9 mouse cellular contexts compared by ENCODE assay signal in the genomic region with DNA sequence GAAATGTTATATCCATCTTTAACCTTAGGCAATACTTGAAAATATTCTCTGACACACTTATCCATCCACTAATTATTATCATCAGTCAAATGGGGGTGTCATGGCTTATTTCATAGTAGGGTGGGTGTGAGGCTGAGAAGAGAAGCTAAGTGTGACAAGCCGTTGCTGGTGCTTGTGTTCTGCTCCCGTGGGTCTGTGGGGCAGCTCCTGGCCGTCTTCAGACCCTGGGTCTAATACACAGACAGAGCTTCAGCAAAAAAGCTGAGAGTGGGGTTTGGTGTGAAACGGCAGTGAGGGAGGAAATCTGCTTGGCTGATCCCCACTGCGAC. TPM values are rescaled to one million over a fixed set of nuclear protein-coding genes. Genes with fewer than 3 reads are reported as not detected.
DNase-seq lines count a peak whose midpoint lies in the region; ATAC-seq and TF ChIP-seq lines count a peak whose summit lies in the region.
"Had no signal": no experiment of that assay in that cellular context is flagged by ENCODE, and none has a peak within 500 bp of the region (broad histone marks: within the 10 kb centered on the region; RNA-seq: fewer than 3 reads in every experiment).

No protein-coding gene starts in this region.

- no peak for TF ChIP-seq POLR2A in kidney, adult 2 months (IDR thresholded peaks at IDR 0.05; ENCODE audit: low read depth, low read length)

- ATAC-seq in heart, postnatal 0 days (ENCODE audit: insufficient read depth, low read depth): no peak
- ATAC-seq in embryonic facial prominence, embryonic 12.5 days (ENCODE audit: insufficient number of reproducible peaks, insufficient read depth, low FRiP score, low TSS enrichment): no peak
- ATAC-seq in hindbrain, embryonic 15.5 days (ENCODE audit: low FRiP score, low read depth): peak; percentile 24; the same call in 1 of the 2 replicates
- peak; percentile 47 for ATAC-seq in midbrain, embryonic 13.5 days

- peak overlapping the region; percentile 72 for H3K4me2 ChIP-seq in heart, postnatal 0 days (ENCODE audit: low read depth, low read length)
- H3K4me2 ChIP-seq in embryonic facial prominence, embryonic 12.5 days (replicated peaks): peak overlapping the region; percentile 56
- H3K4me2 ChIP-seq in hindbrain, embryonic 15.5 days: peak overlapping the region; percentile 69
- peak overlapping the region; percentile 62 for H3K4me2 ChIP-seq in midbrain, embryonic 13.5 days (replicated peaks)

- TF ChIP-seq EP300 in heart, postnatal 0 days (IDR thresholded peaks at IDR 0.05; ENCODE audit: low read depth): no peak

- H3K27me3 ChIP-seq in heart, postnatal 0 days (ENCODE audit: control insufficient read depth, insufficient read depth, low read length): no peaks in the 10 kb centered on the region
- H3K27me3 ChIP-seq in embryonic facial prominence, embryonic 12.5 days: no peaks in the 10 kb centered on the region
- H3K27me3 ChIP-seq in hindbrain, embryonic 15.5 days: no peaks in the 10 kb centered on the region
- no peaks in the 10 kb centered on the region for H3K27me3 ChIP-seq in midbrain, embryonic 13.5 days
- no peaks in the 10 kb centered on the region for H3K27me3 ChIP-seq in kidney, adult 2 months (replicated peaks; ENCODE audit: control insufficient read depth, insufficient read depth, low read length)

- peak overlapping the region; percentile 50 for H3K9ac ChIP-seq in heart, postnatal 0 days (replicated peaks; ENCODE audit: low read depth, low read length)
- H3K9ac ChIP-seq in embryonic facial prominence, embryonic 12.5 days: no peak overlapping the region
- H3K9ac ChIP-seq in hindbrain, embryonic 15.5 days: peak overlapping the region; percentile 40
- H3K9ac ChIP-seq in midbrain, embryonic 13.5 days (replicated peaks): peak overlapping the region; percentile 65

- peak overlapping the region; percentile 44 for H3K4me3 ChIP-seq in heart, postnatal 0 days (ENCODE audit: low read depth, low read length)
- no peak overlapping the region; the same call in 1 of the 2 replicates for H3K4me3 ChIP-seq in embryonic facial prominence, embryonic 12.5 days
- peak overlapping the region; percentile 38 for H3K4me3 ChIP-seq in hindbrain, embryonic 15.5 days
- H3K4me3 ChIP-seq in midbrain, embryonic 13.5 days (replicated peaks): peak overlapping the region; percentile 40
- no peak overlapping the region for H3K4me3 ChIP-seq in kidney, adult 2 months (ENCODE audit: insufficient read depth, low read depth, low read length)

- peaks cover 28% of the 10 kb centered on the region for H3K4me1 ChIP-seq in heart, postnatal 0 days (ENCODE audit: control insufficient read depth, insufficient read depth)
- H3K4me1 ChIP-seq in embryonic facial prominence, embryonic 12.5 days: peaks cover 20% of the 10 kb centered on the region
- H3K4me1 ChIP-seq in hindbrain, embryonic 15.5 days (replicated peaks): peaks cover 25% of the 10 kb centered on the region
- H3K4me1 ChIP-seq in midbrain, embryonic 13.5 days (replicated peaks): peaks cover 27% of the 10 kb centered on the region
- H3K4me1 ChIP-seq in kidney, adult 2 months (ENCODE audit: control insufficient read depth, insufficient read depth, low read length): peaks cover 52% of the 10 kb centered on the region

- H3K9me3 ChIP-seq in heart, postnatal 0 days (replicated peaks; ENCODE audit: control insufficient read depth, low read length): no peaks in the 10 kb centered on the region
- H3K9me3 ChIP-seq in embryonic facial prominence, embryonic 12.5 days: no peaks in the 10 kb centered on the region
- H3K9me3 ChIP-seq in hindbrain, embryonic 15.5 days: no peaks in the 10 kb centered on the region
- H3K9me3 ChIP-seq in midbrain, embryonic 13.5 days: no peaks in the 10 kb centered on the region

- TF ChIP-seq CTCF in heart, postnatal 0 days (IDR thresholded peaks at IDR 0.05; ENCODE audit: low read depth): no peak
- TF ChIP-seq CTCF in kidney, adult 2 months (conservative IDR thresholded peaks at IDR 0.05; ENCODE audit: insufficient read depth, insufficient read length, low read depth, low read length): no peak

- peak overlapping the region; percentile 47 for H3K27ac ChIP-seq in heart, postnatal 0 days (ENCODE audit: low read depth)
- H3K27ac ChIP-seq in embryonic facial prominence, embryonic 12.5 days: no peak overlapping the region
- H3K27ac ChIP-seq in hindbrain, embryonic 15.5 days (replicated peaks): peak overlapping the region; percentile 82
- peak overlapping the region; percentile 69 for H3K27ac ChIP-seq in midbrain, embryonic 13.5 days
- no peak overlapping the region for H3K27ac ChIP-seq in kidney, adult 2 months (ENCODE audit: insufficient read depth, low read depth, low read length)

- no peaks in the 10 kb centered on the region for H3K36me3 ChIP-seq in heart, postnatal 0 days (replicated peaks; ENCODE audit: control insufficient read depth, insufficient read depth, low read length)
- H3K36me3 ChIP-seq in embryonic facial prominence, embryonic 12.5 days: no peaks in the 10 kb centered on the region
- no peaks in the 10 kb centered on the region for H3K36me3 ChIP-seq in hindbrain, embryonic 15.5 days
- no peaks in the 10 kb centered on the region for H3K36me3 ChIP-seq in midbrain, embryonic 13.5 days
- H3K36me3 ChIP-seq in kidney, adult 2 months (ENCODE audit: control insufficient read depth, insufficient read depth, low read length): no peaks in the 10 kb centered on the region

- no peak for DNase-seq in heart, postnatal 0 days (ENCODE audit: low spot score)
- no peak for DNase-seq in heart, adult 8-10 months (ENCODE audit: low spot score)
- no peak for DNase-seq in embryo, embryonic 10.5 days (ENCODE audit: low spot score)
- no peak for DNase-seq in frontal cortex, adult 2 months (ENCODE audit: extremely low spot score in 1 of 2, low spot score in 1 of 2)
- DNase-seq in kidney, adult 2 months: no peak
- DNase-seq: gastrocnemius, postnatal 14 days had no signal

- WGBS in heart, postnatal 0 days: 24% methylated on average over 5 of the region's 5 CpGs
- WGBS in embryonic facial prominence, embryonic 12.5 days: 38% methylated on average over 5 of the region's 5 CpGs
- WGBS in hindbrain, embryonic 15.5 days: 15% methylated on average over 5 of the region's 5 CpGs
- 31% methylated on average over 5 of the region's 5 CpGs for WGBS in midbrain, embryonic 13.5 days
- 48% methylated on average over 5 of the region's 5 CpGs for WGBS in kidney, adult 2 months

RNA-seq across cellular contexts. Expression of a gene that starts 28.4 kb away (rescaled TPM):
- 36.9 and 48.7 TPM in 2 replicates for total RNA-seq in heart, postnatal 0 days (2014; rRNA removed; ENCODE audit: low replicate concordance)
- 541 and 578 TPM in 2 replicates for polyA plus RNA-seq in heart, postnatal 0 days (2015; fragmentation: Nextera tagmentation; extraction: Ambion mirVana)
- 100 to 1,000 TPM; 214 to 231 (median 227) TPM for total RNA-seq in heart, adult 8-10 months (2022)
- polyA plus RNA-seq in embryonic facial prominence, embryonic 12.5 days (2016; fragmentation: Nextera tagmentation; extraction: Ambion mirVana): 431 and 440 TPM in 2 replicates
- polyA plus RNA-seq in hindbrain, embryonic 15.5 days (2015; fragmentation: Nextera tagmentation; extraction: Ambion mirVana): 407 and 424 TPM in 2 replicates
- 437 and 479 TPM in 2 replicates for polyA plus RNA-seq in midbrain, embryonic 13.5 days (2015; fragmentation: Nextera tagmentation; extraction: Ambion mirVana)
- polyA plus RNA-seq in frontal cortex, adult 2 months (2012; rRNA removed): 83.2 and 108 TPM in 2 replicates
- polyA plus RNA-seq in kidney, adult 2 months (2012; rRNA removed): 63.1 and 82.2 TPM in 2 replicates

Comparison
In these comparisons a context has a peak if more than half of its experiments do, and no peak if none do; other contexts are left out.
1. ATAC-seq: peak in hindbrain, embryonic 15.5 days (single experiment) and midbrain, embryonic 13.5 days (single experiment); none in heart, postnatal 0 days (single experiment) and embryonic facial prominence, embryonic 12.5 days (single experiment).
2. H3K27ac ChIP-seq: peak in heart, postnatal 0 days (single experiment), hindbrain, embryonic 15.5 days (single experiment) and midbrain, embryonic 13.5 days (single experiment); none in embryonic facial prominence, embryonic 12.5 days (single experiment) and kidney, adult 2 months (single experiment).
3. H3K4me3 ChIP-seq: peak in heart, postnatal 0 days (single experiment), hindbrain, embryonic 15.5 days (single experiment) and midbrain, embryonic 13.5 days (single experiment); none in embryonic facial prominence, embryonic 12.5 days (single experiment) and kidney, adult 2 months (single experiment).
4. Peak in every context shown above with its lines, with median percentiles within 50 percentile points of each other: H3K4me2 ChIP-seq.